Mouse (Mus musculus): Measurements from ENCODE around the gene Ogfr. TPM values are rescaled to one million over a fixed set of nuclear protein-coding genes. Genes with fewer than 3 reads are reported as not detected.

Ogfr gene
- polyA plus RNA-seq, 1 experiment from 2014 or later = 52.1 TPM

DNA sequence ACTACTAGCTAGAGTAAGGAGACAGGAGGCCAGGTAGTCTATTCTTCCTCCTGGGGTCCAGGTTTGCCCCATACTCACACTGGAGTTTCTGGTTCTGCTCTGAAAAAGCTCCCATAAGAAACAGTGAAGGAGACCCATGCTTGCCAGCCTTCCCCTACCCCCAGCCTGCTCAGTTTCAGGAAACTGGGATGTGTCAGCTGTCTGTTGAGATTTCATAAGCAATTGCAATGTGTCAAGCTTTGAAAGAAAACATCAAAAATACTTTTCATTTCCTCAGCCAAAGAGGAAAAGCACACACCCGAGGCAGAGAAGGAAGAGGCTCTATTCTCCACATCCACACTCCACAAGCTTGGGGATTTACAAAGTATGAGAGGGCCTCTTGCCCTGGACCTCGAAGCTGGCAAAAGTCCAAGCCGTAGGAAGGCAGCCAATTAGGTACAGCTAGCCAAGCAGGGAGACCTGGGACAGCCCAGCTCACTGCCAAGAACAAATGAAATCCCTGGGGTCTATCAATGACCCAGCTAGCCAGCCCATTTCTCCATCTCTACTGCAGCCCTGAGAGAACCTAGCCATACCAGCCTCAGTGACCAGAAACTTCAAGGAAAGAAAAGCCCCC, 19.9 kb upstream of the Ogfr start:
- no peak for ATAC-seq (replicated peaks; ENCODE audit: low FRiP score, low read depth)

DNA sequence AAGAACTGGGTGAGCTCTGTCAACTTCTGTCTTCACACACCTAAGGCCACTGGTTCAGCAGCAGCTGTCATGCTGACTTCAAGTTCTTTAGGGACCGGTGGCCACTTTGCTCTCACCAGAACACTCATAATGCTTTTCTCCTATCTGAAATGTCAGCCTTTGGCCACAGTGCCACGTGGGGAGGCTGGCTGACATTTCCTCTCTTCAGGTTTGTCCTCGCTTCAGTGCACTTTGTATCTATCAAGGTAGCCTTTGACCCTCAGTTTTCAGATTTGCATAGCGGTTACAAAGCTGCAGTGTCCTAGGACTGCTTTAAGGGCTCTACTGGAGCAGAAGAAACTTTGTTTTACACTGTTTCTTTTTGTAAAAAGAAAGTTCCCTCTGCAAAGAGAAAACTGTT, 12.6 kb upstream of the Ogfr start:
- no peak overlapping the region for H3K9ac ChIP-seq (ENCODE audit: low read depth, low read length)
- ATAC-seq (replicated peaks; ENCODE audit: low FRiP score, low read depth) = no peak
- no peak overlapping the region for H3K4me2 ChIP-seq (ENCODE audit: low read length)
- no peak for DNase-seq (ENCODE audit: low spot score)
- H3K4me1 ChIP-seq (replicated peaks; ENCODE audit: insufficient read depth, low read length) = peaks cover 3% of the 10 kb centered on the region; the same call in 1 of the 2 replicates
- H3K27me3 ChIP-seq (ENCODE audit: insufficient read depth, low read length) = no peaks in the 10 kb centered on the region
- no peaks in the 10 kb centered on the region for H3K9me3 ChIP-seq (replicated peaks; ENCODE audit: low read length)
- no peak overlapping the region for H3K4me3 ChIP-seq (replicated peaks; ENCODE audit: low read depth, low read length)
- no peak for TF ChIP-seq CTCF (IDR thresholded peaks at IDR 0.05; ENCODE audit: low read depth)
- no peaks in the 10 kb centered on the region for H3K36me3 ChIP-seq (ENCODE audit: insufficient read depth, low read length)
- no peak overlapping the region for H3K27ac ChIP-seq
- WGBS = 41% methylated on average over 4 of the region's 4 CpGs

More for the DNA sequence above, 19.9 kb upstream of the Ogfr start:
- Histone ChIP-seq H3K4me1 (replicated peaks; ENCODE audit: insufficient read depth, low read length) (peaks cover 3% of the 10 kb centered on the region; the same call in 1 of the 2 replicates), H3K9ac (ENCODE audit: low read depth, low read length) (no peak overlapping the region), H3K27ac (no peak overlapping the region), H3K4me3 (replicated peaks; ENCODE audit: low read depth, low read length) (no peak overlapping the region), H3K4me2 (ENCODE audit: low read length) (no peak overlapping the region), H3K27me3 (ENCODE audit: insufficient read depth, low read length) (no peaks in the 10 kb centered on the region), H3K9me3 (replicated peaks; ENCODE audit: low read length) (no peaks in the 10 kb centered on the region), H3K36me3 (ENCODE audit: insufficient read depth, low read length) (no peaks in the 10 kb centered on the region)
- DNase-seq (ENCODE audit: low spot score) = peak; percentile 52
- WGBS = 20% methylated on average over 3 of the region's 3 CpGs
- no peak for TF ChIP-seq CTCF (IDR thresholded peaks at IDR 0.05; ENCODE audit: low read depth)

DNA sequence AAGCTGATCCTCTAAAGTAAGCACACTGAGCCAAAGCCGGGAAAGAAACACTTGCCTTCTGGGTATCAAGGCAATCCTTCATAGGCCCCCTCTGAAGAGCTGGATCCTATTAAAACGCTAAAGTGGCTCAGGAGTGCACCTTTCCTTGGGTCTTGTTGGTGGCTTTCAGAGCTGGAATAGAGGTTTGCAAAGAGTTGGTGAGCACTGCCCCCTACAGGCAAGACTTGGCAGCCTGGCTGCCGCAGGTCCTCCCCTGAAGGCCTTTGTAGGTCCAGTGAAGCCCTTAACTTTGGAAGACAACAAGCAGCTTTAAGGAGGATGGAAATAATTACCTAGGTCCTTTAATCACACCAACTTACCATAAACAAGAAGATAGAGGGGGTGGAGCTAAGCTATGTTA, 10.4 kb upstream of the Ogfr start:
- no peaks in the 10 kb centered on the region for H3K9me3 ChIP-seq (replicated peaks; ENCODE audit: low read length)
- H3K27ac ChIP-seq = no peak overlapping the region
- WGBS = 3% methylated on average over 3 of the region's 3 CpGs
- no peaks in the 10 kb centered on the region for H3K27me3 ChIP-seq (ENCODE audit: insufficient read depth, low read length)
- no peaks in the 10 kb centered on the region for H3K36me3 ChIP-seq (ENCODE audit: insufficient read depth, low read length)
- H3K4me2 ChIP-seq (ENCODE audit: low read length) = no peak overlapping the region
- ATAC-seq (replicated peaks; ENCODE audit: low FRiP score, low read depth) (no peak), DNase-seq (ENCODE audit: low spot score) (peak; percentile 90)
- H3K9ac ChIP-seq (ENCODE audit: low read depth, low read length) = no peak overlapping the region
- H3K4me1 ChIP-seq (replicated peaks; ENCODE audit: insufficient read depth, low read length) = 0 out of 2 replicates have a peak, but pooled peaks cover 6% of the 10 kb centered on the region
- H3K4me3 ChIP-seq (replicated peaks; ENCODE audit: low read depth, low read length) = no peak overlapping the region
- TF ChIP-seq CTCF (IDR thresholded peaks at IDR 0.05; ENCODE audit: low read depth) = peak; percentile 96

DNA sequence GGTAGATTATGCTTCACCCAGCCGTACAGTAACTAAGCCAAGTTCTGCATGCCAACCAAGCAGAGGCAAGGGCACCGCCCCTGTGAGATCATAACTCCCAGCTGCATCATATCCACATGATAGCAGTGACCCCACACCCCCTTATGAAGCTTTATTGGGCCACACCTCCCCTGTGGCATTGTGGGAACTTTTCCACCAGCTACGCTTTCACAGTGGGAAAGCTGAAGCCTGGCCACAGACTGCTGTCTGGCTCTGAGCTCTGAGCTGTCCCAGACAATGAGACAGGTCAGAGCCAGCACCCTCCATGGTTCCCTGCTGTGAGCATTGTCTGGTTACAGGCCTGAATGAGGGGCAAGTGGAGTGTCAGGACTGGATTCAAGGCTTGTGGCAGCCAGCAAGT, 8.0 kb upstream of the Ogfr start, which contains the start of gene Mrgbp:
Gene Mrgbp, plus strand, starts transcription at position 303 of the 400 bp plus-strand sequence.
- no peak for TF ChIP-seq CTCF (IDR thresholded peaks at IDR 0.05; ENCODE audit: low read depth)
- no peaks in the 10 kb centered on the region for H3K9me3 ChIP-seq (replicated peaks; ENCODE audit: low read length)
- ATAC-seq (replicated peaks; ENCODE audit: low FRiP score, low read depth) = no peak
- no peak for DNase-seq (ENCODE audit: low spot score)
- 0 out of 2 replicates have a peak, but pooled peaks cover 7% of the 10 kb centered on the region for H3K36me3 ChIP-seq (ENCODE audit: insufficient read depth, low read length)
- no peak within 1 kb of the TSS for H3K27ac ChIP-seq
- no peak within 1 kb of the TSS for H3K4me2 ChIP-seq (ENCODE audit: low read length)
- WGBS = 59% methylated on average over 3 of the region's 3 CpGs
- no peaks in the 10 kb centered on the region for H3K27me3 ChIP-seq (ENCODE audit: insufficient read depth, low read length)
- 0 out of 2 replicates have a peak, but pooled peaks cover 9% of the 10 kb centered on the region for H3K4me1 ChIP-seq (replicated peaks; ENCODE audit: insufficient read depth, low read length)
- H3K9ac ChIP-seq (ENCODE audit: low read depth, low read length) = no peak within 1 kb of the TSS
- H3K4me3 ChIP-seq (replicated peaks; ENCODE audit: low read depth, low read length) = no peak within 1 kb of the TSS

GRCm38 (mm10) chr2:180582481-180583153, 6.4 kb upstream of the Ogfr start:
- peak; percentile 83 for ATAC-seq (replicated peaks; ENCODE audit: low FRiP score, low read depth)
- WGBS = under 1% methylated on average over 42 of the region's 57 CpGs
- Histone ChIP-seq H3K4me2 (ENCODE audit: low read length) (peak overlapping the region; percentile 97), H3K4me3 (replicated peaks; ENCODE audit: low read depth, low read length) (peak overlapping the region; percentile 87), H3K27me3 (ENCODE audit: insufficient read depth, low read length) (no peaks in the 10 kb centered on the region), H3K36me3 (ENCODE audit: insufficient read depth, low read length) (0 out of 2 replicates have a peak, but pooled peaks cover 10% of the 10 kb centered on the region), H3K9ac (ENCODE audit: low read depth, low read length) (peak overlapping the region; percentile 93), H3K9me3 (replicated peaks; ENCODE audit: low read length) (no peaks in the 10 kb centered on the region), H3K27ac (peak overlapping the region; percentile 70; the same call in 1 of the 2 replicates), H3K4me1 (replicated peaks; ENCODE audit: insufficient read depth, low read length) (0 out of 2 replicates have a peak, but pooled peaks cover 9% of the 10 kb centered on the region)
- peak; percentile 98 for DNase-seq (ENCODE audit: low spot score)
- TF ChIP-seq CTCF (IDR thresholded peaks at IDR 0.05; ENCODE audit: low read depth) = peak; percentile 99

DNA sequence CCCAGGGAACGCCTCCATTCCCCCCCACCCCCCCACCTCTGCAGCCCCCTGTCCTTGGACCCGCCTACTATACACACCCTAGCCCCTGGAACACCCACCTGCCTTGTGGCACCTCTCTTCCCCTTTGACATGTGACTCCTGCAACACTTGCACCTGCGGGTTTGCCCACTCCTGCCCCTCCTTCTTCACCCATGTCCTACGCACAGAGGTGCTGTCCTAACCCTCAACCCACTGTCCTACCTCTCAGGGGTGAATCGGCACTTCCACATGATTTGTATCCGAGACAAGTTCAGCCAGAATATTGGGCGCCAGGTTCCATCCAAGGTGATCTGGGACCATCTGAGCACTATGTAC, 5.9 kb upstream of the Ogfr start:
- DNase-seq (ENCODE audit: low spot score) (no peak), ATAC-seq (replicated peaks; ENCODE audit: low FRiP score, low read depth) (no peak; the same call in 1 of the 2 replicates)
- Histone ChIP-seq H3K27me3 (ENCODE audit: insufficient read depth, low read length) (no peaks in the 10 kb centered on the region), H3K9ac (ENCODE audit: low read depth, low read length) (peak overlapping the region; percentile 93), H3K9me3 (replicated peaks; ENCODE audit: low read length) (no peaks in the 10 kb centered on the region), H3K27ac (no peak overlapping the region), H3K36me3 (ENCODE audit: insufficient read depth, low read length) (0 out of 2 replicates have a peak, but pooled peaks cover 10% of the 10 kb centered on the region), H3K4me3 (replicated peaks; ENCODE audit: low read depth, low read length) (peak overlapping the region; percentile 87), H3K4me2 (ENCODE audit: low read length) (peak overlapping the region; percentile 97), H3K4me1 (replicated peaks; ENCODE audit: insufficient read depth, low read length) (0 out of 2 replicates have a peak, but pooled peaks cover 9% of the 10 kb centered on the region)
- WGBS = 14% methylated on average over 7 of the region's 7 CpGs
- no peak for TF ChIP-seq CTCF (IDR thresholded peaks at IDR 0.05; ENCODE audit: low read depth)
